Mouse (Mus musculus) ES-Bruce4 (cell line): Measurements from ENCODE around the gene Wdr45b.

ENCODE experiments used
- CTCF ChIP-seq: IDR thresholded peaks from one replicate; pipeline ENCODE4 v1.8.1; 2011; ENCODE audit warnings: low read depth, low read length
- EP300 ChIP-seq: IDR thresholded peaks from 2 replicates; pipeline ENCODE4 v1.6.1; 2011; ENCODE audit warnings: low read depth, low read length; ENCODE audit not compliant: insufficient read depth

GRCm38 (mm10) chr11:121368731-121369130, 14.5 kb upstream of the Wdr45b start:
- TF ChIP-seq CTCF: no peak
- no peak for TF ChIP-seq EP300
